Mouse (Mus musculus): ENCODE measurements around the gene Vps35l.

Vps35l gene

GRCm38 (mm10) chr7:118817741-118818140 is 77.7 kb downstream of the Vps35l start:
- no peak for DNase-seq (ENCODE audit: extremely low spot score, low spot score)

GRCm38 (mm10) chr7:118819666-118820065 is 79.6 kb downstream of the Vps35l start:
- no peak for DNase-seq (ENCODE audit: extremely low spot score, low spot score)

GRCm38 (mm10) chr7:118821356-118821755 is 81.3 kb downstream of the Vps35l start:
- DNase-seq (ENCODE audit: extremely low spot score, low spot score): no peak

GRCm38 (mm10) chr7:118821887-118822556 is 82.0 kb downstream of the Vps35l start:
- DNase-seq (ENCODE audit: extremely low spot score, low spot score): no peak

- DNase-seq (ENCODE audit: extremely low spot score, low spot score): no peak
These were observed 84.4 kb downstream of the Vps35l start for GRCm38 (mm10) chr7:118824451-118824850.

- DNase-seq (ENCODE audit: extremely low spot score, low spot score): no peak
These were observed 88.0 kb downstream of the Vps35l start for GRCm38 (mm10) chr7:118827975-118828416.

GRCm38 (mm10) chr7:118837901-118838300 is 97.9 kb downstream of the Vps35l start:
- DNase-seq (ENCODE audit: extremely low spot score, low spot score): no peak

- no peak for DNase-seq (ENCODE audit: extremely low spot score, low spot score)
These were observed 101.2 kb downstream of the Vps35l start for GRCm38 (mm10) chr7:118841030-118841745.

GRCm38 (mm10) chr7:118841796-118842195 is 101.8 kb downstream of the Vps35l start:
- no peak for DNase-seq (ENCODE audit: extremely low spot score, low spot score)

- DNase-seq (ENCODE audit: extremely low spot score, low spot score): no peak
These were observed 102.9 kb downstream of the Vps35l start for GRCm38 (mm10) chr7:118842938-118843337.

GRCm38 (mm10) chr7:118845141-118845540 is 105.1 kb downstream of the Vps35l start:
- DNase-seq (ENCODE audit: extremely low spot score, low spot score): no peak

- no peak for DNase-seq (ENCODE audit: extremely low spot score, low spot score)
These were observed 106.3 kb downstream of the Vps35l start for GRCm38 (mm10) chr7:118846329-118846728.

- DNase-seq (ENCODE audit: extremely low spot score, low spot score): no peak
These were observed 108.8 kb downstream of the Vps35l start for GRCm38 (mm10) chr7:118848796-118849195.

- no peak for DNase-seq (ENCODE audit: extremely low spot score, low spot score)
These were observed 109.7 kb downstream of the Vps35l start for GRCm38 (mm10) chr7:118849543-118850250.

GRCm38 (mm10) chr7:118850676-118851290 is 110.8 kb downstream of the Vps35l start:
- DNase-seq (ENCODE audit: extremely low spot score, low spot score): no peak

- DNase-seq (ENCODE audit: extremely low spot score, low spot score): no peak
These were observed 111.5 kb downstream of the Vps35l start for GRCm38 (mm10) chr7:118851571-118851970.

GRCm38 (mm10) chr7:118852611-118853010 is 112.6 kb downstream of the Vps35l start:
- DNase-seq (ENCODE audit: extremely low spot score, low spot score): no peak

- no peak for DNase-seq (ENCODE audit: extremely low spot score, low spot score)
These were observed 114.6 kb downstream of the Vps35l start for GRCm38 (mm10) chr7:118854606-118855005.

GRCm38 (mm10) chr7:118855171-118855876 is 115.3 kb downstream of the Vps35l start, which contains the start of gene Iqck:
Iqck (plus strand) TSS chr7:118855752.
- peak; percentile 93 for DNase-seq (ENCODE audit: extremely low spot score, low spot score)

GRCm38 (mm10) chr7:118855877-118856304 is 115.9 kb downstream of the Vps35l start, which contains the start of gene Knop1:
Knop1 (minus strand) TSS chr7:118856254.
- no peak for DNase-seq (ENCODE audit: extremely low spot score, low spot score)

- DNase-seq (ENCODE audit: extremely low spot score, low spot score): no peak
These were observed 118.6 kb downstream of the Vps35l start for GRCm38 (mm10) chr7:118858640-118859039.
